Mouse (Mus musculus): ENCODE data around the gene Vmn1r212. TPM values are rescaled to one million over a fixed set of nuclear protein-coding genes. Genes with fewer than 3 reads are reported as not detected.
"Not testable (repeated sequence)": the region's sequence is repeated elsewhere in the genome, so short reads cannot be mapped to it uniquely, and the experiment has no call there.

The Vmn1r212 gene
- total RNA-seq (2022) = not detected

- no peak for DNase-seq (ENCODE audit: low spot score in 2 of 2)
Measured at GRCm38 (mm10) chr13:22884105-22884504, at the start of gene Vmn1r212. Gene Vmn1r212, minus strand, starts transcription at chr13:22884205.

DNA sequence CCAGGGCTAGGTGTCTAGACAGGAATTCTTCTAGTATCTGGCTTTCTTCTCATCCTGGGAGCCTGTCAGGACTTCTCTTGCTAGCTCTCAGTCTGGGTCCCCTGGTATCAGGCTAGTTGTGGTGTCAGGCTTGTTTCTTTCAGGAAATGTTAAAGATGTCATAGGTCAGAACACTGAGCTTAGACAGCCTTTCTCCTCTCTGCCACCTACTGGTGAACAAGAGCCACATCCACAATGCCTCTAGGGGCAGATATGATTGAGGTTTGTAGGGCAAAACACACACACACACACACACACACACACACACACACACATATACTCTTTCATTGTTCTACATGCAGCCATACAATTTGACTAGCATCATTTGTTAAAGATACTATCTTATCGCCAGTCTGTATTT lies 4.7 kb downstream of the Vmn1r212 start:
- DNase-seq (ENCODE audit: low spot score in 2 of 2) = no peak

DNA sequence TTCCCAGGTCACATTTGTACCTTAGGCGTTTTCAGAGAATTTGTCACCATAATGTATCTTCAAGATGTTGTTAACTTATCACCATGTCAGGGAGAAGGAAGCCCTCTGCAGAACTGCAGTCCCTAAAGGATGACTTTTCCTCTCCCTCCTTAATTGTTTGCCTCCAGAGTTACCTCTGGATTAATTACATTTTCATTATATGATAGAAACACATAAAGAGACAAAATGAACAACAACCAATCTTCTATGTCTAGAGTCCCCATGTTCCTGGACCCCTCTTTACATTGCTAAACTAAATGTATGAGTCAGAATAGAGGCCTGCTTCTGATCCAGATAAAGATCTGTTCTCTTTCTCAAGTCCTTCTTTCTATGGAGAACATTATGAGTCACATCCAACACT lies 26.5 kb downstream of the Vmn1r212 start, which contains the start of gene Vmn1r211:
TSS of gene Vmn1r211 (minus strand) at position 101 of the 400 bp plus-strand sequence.
- no peak for DNase-seq (ENCODE audit: low spot score in 2 of 2)

DNA sequence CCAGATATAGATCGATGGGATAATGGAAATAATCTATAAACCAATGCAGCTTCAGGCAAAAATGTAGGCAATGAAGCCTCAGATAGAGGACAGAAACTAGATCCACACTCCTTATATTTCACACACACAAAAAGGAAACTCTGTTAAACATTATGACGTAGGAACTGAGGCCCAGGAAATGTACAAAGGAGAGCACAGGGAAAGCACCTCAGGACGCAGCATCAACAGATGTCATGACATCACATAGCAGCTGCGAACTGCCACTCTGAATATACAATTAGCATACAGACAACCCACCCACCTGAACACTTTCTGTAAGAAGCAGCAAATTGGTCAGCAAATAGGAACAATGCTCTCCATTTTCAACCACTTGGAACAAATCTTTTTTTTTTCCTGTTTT lies 29.2 kb downstream of the Vmn1r212 start:
- DNase-seq (ENCODE audit: low spot score in 2 of 2) = no peak

GRCm38 (mm10) chr13:22846798-22847197 lies 37.2 kb downstream of the Vmn1r212 start:
- no peak for DNase-seq (ENCODE audit: low spot score in 2 of 2)

DNA sequence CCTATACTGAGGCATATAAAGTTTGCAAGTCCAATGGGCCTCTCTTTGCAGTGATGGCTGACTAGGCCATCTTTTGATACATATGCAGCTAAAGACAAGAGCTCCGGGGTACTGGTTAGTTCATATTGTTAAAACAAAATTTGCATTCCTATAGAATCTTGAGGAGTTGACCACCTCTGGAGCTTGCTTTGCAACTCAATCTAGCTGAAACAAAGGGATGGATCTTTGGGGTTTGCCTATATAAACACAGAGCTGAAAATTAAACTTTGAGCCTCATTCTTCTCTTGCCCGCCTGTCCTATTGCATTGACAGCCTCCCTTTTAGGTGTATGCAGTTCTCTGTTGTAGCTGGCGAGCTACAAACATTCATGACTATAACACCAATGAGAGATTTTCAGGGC lies 39.7 kb downstream of the Vmn1r212 start:
- not testable (repeated sequence) for DNase-seq (ENCODE audit: low spot score in 2 of 2)

Other genes starting within 250 kb of the Vmn1r212 start
- gene Vmn1r207-ps, start 154.6 kb downstream of the Vmn1r212 start, total RNA-seq (2022) = under 1 TPM in 3 of 4 experiments, not detected in 1; 0.11 to 0.24 (median 0.21) TPM
- gene Vmn1r208, start 106.8 kb downstream of the Vmn1r212 start, total RNA-seq (2022) = not detected
- gene Vmn1r209, start 74.5 kb downstream of the Vmn1r212 start, total RNA-seq (2022) = under 1 TPM in 3 of 4 experiments, not detected in 1; 0.04 to 0.06 (median 0.05) TPM
- not detected for gene Vmn1r210, start 52.9 kb downstream of the Vmn1r212 start, total RNA-seq (2022)
- gene Vmn1r211, start 26.6 kb downstream of the Vmn1r212 start, total RNA-seq (2022) = not detected
- gene Vmn1r213, start 123.5 kb upstream of the Vmn1r212 start, total RNA-seq (2022) = not detected
- gene Vmn1r214, start 146.2 kb upstream of the Vmn1r212 start, total RNA-seq (2022) = not detected
- gene Vmn1r215, start 183.8 kb upstream of the Vmn1r212 start, total RNA-seq (2022) = not detected
- not detected for gene Vmn1r217, start 234.0 kb upstream of the Vmn1r212 start, total RNA-seq (2022)
- gene Vmn1r218, start 248.9 kb upstream of the Vmn1r212 start, total RNA-seq (2022) = under 1 TPM in 1 of 4 experiments, not detected in 3; 0.04 TPM